Mouse (Mus musculus) Patski (cell line): Measurements from ENCODE around the gene Ltbr. TPM values are rescaled to one million over a fixed set of nuclear protein-coding genes. Genes with fewer than 3 reads are reported as not detected.
A peak's percentile ranks its signal among the peaks of the same experiment; 100 is the strongest.

ENCODE experiments used
- ATAC-seq: fragments of 100-300 bp; one replicate; pipeline ENCODE4 v1.8.0; 2021
- CTCF ChIA-PET: fragments of 350-600 bp; sonication (Branson Sonifier 250); formaldehyde crosslinking; loops from one replicate; lab custom pipeline; 2022; ENCODE audit warnings: inconsistent platforms; lab: Charles Lee
- POLR2A ChIA-PET: fragments of 350-600 bp; sonication (Branson Sonifier 250); formaldehyde crosslinking; loops from one replicate; lab custom pipeline; 2022; ENCODE audit warnings: antibody characterized with exemption, inconsistent platforms; lab: Charles Lee
- DNase-seq: peaks from one replicate; pipeline ENCODE4 v3.0.0-alpha.2; 2011; ENCODE audit warnings: low read depth, low spot score
- H3K27me3 ChIP-seq: fragments of 371-371 bp; one replicate; pipeline ENCODE4 v1.5.1; 2021
- CTCF ChIP-seq: fragments of 100-300 bp; IDR thresholded peaks from one replicate; pipeline ENCODE4 v1.5.1; 2021
- in situ Hi-C: fragments of 300-500 bp; cut with MboI; formaldehyde crosslinking; loops from 3 replicates; pipeline ENCODE4 v1.11.1; 2018; ENCODE audit warnings: low pct_unique_long_range_greater_than_20kb, mixed read lengths
- polyA plus RNA-seq: library from polyadenylated mRNA; unstranded; gene quantifications from one replicate; pipeline ENCODE4 v1.2.3, GENCODE M21; 2021

The Ltbr gene
- polyA plus RNA-seq, 1 experiment from 2014 or later, result 164 TPM

DNA sequence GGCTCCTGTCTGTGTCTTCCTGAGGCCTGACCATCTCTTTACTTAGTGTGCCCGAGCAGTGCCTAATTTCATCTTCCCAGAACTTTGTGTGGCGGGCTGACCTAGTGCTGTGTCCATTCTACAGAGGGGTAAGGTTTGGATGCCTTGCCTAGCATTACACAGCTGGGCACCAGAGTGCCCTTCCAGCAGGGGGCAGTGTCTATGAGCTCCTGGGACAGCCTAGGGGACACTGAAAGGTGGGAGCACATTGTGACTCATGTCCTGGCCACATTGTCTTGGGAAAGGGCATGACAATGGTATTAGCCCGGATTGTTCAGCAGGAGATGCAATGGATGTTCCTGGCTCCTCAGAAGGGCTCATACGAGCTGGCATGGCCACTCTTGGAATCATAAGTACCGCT lies 14.6 kb upstream of the Ltbr start:
- DNase-seq, result no peak
- CTCF ChIA-PET, result interaction anchor here (0.7 to 1.8 kb wide), 7 partner anchors 9 to 82 kb away, joined by 3 to 4 read pairs (median 3); partner anchors contain the start of gene Ltbr
- in situ Hi-C loops, result no loop called here
- no peak for ATAC-seq
- POLR2A ChIA-PET, result interaction anchor here (1.2 kb wide), 1 partner anchor 14 kb away, joined by 3 read pairs; the partner anchor contains the start of gene Ltbr
- TF ChIP-seq CTCF, result no peak
- H3K27me3 ChIP-seq, result no peaks in the 10 kb centered on the region

DNA sequence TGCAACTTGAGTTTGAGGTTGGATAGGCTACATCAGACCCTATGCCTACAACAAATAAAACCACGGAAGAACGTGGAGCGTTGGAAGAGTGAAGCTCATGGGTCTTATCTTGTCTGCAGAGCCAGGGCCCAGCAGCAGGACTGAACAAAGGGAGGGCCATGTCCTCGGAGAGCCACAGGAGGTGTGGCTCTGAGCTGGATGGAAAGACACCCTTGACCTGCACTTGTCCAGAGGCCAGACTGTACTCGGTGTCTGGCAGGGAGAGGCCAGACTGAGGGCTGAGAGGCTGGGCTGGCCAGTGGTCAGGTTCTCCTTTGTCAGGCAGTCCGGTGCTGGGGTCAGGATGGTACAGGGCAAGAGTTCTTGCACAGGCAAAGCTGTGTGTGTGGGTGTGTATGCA lies 11.7 kb upstream of the Ltbr start:
- POLR2A ChIA-PET, result no interaction called here
- CTCF ChIA-PET, result interaction anchor here (1.1 to 1.6 kb wide), 2 partner anchors 50 to 88 kb away, joined by 3 read pairs; no protein-coding TSS in a partner anchor
- H3K27me3 ChIP-seq, result no peaks in the 10 kb centered on the region
- DNase-seq (no peak), ATAC-seq (no peak)
- in situ Hi-C loops, result no loop called here
- no peak for TF ChIP-seq CTCF

DNA sequence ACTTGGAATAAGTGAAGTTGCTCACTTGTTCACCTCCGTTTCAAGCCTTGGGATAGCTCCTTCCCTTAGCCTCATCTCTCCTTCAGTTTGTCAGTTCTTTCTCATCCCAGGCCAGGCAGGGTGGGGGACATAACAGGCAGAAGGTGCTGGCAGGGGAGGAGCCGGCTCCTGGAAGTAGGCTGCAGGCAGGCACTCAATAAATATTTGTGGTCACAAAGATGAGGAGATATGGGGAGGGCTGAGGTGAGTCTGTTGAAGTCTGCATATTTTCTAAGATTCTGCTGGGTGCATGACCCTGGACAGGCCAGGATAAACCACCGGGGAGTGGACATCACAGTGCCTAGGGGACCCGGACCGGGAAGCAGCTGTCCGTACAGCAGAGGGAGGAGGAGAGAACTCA lies 9.9 kb upstream of the Ltbr start:
- in situ Hi-C loops, result no loop called here
- H3K27me3 ChIP-seq, result no peaks in the 10 kb centered on the region
- CTCF ChIA-PET, result interaction anchor here (1.0 to 1.6 kb wide), 3 partner anchors 44 to 48 kb away, joined by 3 read pairs; no protein-coding TSS in a partner anchor
- TF ChIP-seq CTCF, result no peak
- POLR2A ChIA-PET, result interaction anchor here (0.6 kb wide), 1 partner anchor 1032 kb away, joined by 4 read pairs; no protein-coding TSS in a partner anchor
- DNase-seq (no peak), ATAC-seq (peak; percentile 29)

GRCm38 (mm10) chr6:125322794-125323193 lies 9.1 kb upstream of the Ltbr start:
- H3K27me3 ChIP-seq, result no peaks in the 10 kb centered on the region
- ATAC-seq (peak; percentile 38), DNase-seq (no peak)
- POLR2A ChIA-PET, result no interaction called here
- CTCF ChIA-PET, result interaction anchor here (1.0 to 1.4 kb wide), 2 partner anchors 9 to 47 kb away, joined by 3 to 4 read pairs; no protein-coding TSS in a partner anchor
- in situ Hi-C loops, result no loop called here
- TF ChIP-seq CTCF, result no peak

DNA sequence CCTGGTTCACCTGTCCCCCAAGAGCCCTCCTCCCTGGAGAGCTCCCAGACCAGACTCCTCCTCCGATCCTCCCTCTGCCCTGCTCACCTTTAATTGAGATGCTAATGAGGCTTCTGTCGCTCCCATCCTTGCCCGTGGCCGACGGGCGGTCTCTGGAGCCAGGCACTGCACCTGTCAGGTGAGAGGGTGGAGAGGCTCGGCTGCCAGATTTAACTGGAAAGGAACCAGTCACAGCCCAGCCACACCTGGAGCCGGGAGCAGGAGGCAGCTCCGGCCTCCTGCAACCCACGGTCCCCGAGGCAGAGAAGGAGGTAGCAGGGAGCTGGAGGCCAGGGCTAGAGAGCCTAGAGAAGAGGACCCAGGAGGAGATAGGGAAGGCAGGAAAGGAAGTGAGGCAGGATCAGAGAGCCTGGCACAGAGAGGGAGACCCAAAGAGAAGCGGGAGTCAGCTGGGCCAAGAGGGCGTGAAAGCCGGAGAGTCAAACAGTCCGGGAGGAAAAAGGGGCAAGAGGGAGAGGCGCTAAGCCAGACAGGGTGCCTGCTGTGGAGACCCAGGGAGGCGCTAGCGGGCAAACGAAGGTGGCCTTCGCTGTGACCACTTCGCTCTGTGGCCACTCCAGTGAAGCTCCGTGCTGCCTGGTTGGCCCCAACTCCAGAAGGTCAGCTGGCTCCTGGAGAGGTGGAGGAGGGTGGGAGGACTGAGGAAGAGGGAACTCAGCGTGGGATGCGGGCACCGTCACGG lies 7.6 kb upstream of the Ltbr start:
- ATAC-seq (no peak), DNase-seq (no peak)
- no peaks in the 10 kb centered on the region for H3K27me3 ChIP-seq
- ChIA-PET CTCF (no interaction called here), POLR2A (interaction anchor here (1.4 kb wide), 1 partner anchor 29 kb away, joined by 3 read pairs; no protein-coding TSS in a partner anchor)
- TF ChIP-seq CTCF, result no peak
- in situ Hi-C loops, result no loop called here

DNA sequence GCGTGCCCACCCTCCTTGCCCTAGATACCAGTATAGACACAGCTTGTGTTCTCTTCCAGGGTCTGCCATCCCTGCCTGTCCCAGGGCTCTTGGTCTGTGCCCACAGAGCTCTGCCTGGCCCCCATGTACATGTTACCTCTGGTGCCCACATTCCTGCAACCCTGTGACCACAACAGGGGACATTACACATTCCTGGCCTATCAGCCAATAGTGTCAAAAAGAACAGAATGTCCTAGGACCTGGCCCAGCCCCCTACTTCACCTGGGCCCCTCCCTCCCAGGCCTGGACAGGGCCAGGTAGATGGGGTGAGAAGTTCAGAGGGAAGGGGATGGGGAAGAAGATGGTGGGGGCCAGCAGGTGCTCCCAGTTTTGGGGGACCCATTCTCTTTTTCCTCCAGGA lies 6.6 kb upstream of the Ltbr start, which contains the start of gene Scnn1a:
Gene Scnn1a (plus strand): TSS at position 337 of the 400 bp plus-strand sequence.
- ChIA-PET POLR2A (no interaction called here), CTCF (no interaction called here)
- in situ Hi-C loops, result no loop called here
- no peak for TF ChIP-seq CTCF
- no peaks in the 10 kb centered on the region for H3K27me3 ChIP-seq
- ATAC-seq (no peak), DNase-seq (no peak)

GRCm38 (mm10) chr6:125319919-125320296 lies 6.2 kb upstream of the Ltbr start:
- no peak for ATAC-seq
- ChIA-PET POLR2A (no interaction called here), CTCF (no interaction called here)
- no peaks in the 10 kb centered on the region for H3K27me3 ChIP-seq
- in situ Hi-C loops, result no loop called here
- DNase-seq, result no peak
- no peak for TF ChIP-seq CTCF

GRCm38 (mm10) chr6:125318981-125319918 lies 5.6 kb upstream of the Ltbr start:
- no peak for ATAC-seq
- no peaks in the 10 kb centered on the region for H3K27me3 ChIP-seq

GRCm38 (mm10) chr6:125317077-125317476 lies 3.4 kb upstream of the Ltbr start:
- ChIA-PET CTCF (no interaction called here), POLR2A (no interaction called here)
- DNase-seq, result no peak
- ATAC-seq, result no peak
- H3K27me3 ChIP-seq, result no peaks in the 10 kb centered on the region
- TF ChIP-seq CTCF, result no peak
- in situ Hi-C loops, result no loop called here

More at GRCm38 (mm10) chr6:125318981-125319918, 5.6 kb upstream of the Ltbr start:
- in situ Hi-C loops, result no loop called here
- DNase-seq, result no peak
- TF ChIP-seq CTCF, result no peak
- POLR2A ChIA-PET, result no interaction called here
- CTCF ChIA-PET, result interaction anchor here (1.5 kb wide), 1 partner anchor 10 kb away, joined by 4 read pairs; no protein-coding TSS in a partner anchor

GRCm38 (mm10) chr6:125314746-125315145 lies 1.1 kb upstream of the Ltbr start:
- in situ Hi-C loops, result no loop called here
- ATAC-seq, result no peak
- H3K27me3 ChIP-seq, result no peaks in the 10 kb centered on the region
- DNase-seq, result no peak
- ChIA-PET CTCF (interaction anchor here (0.7 to 1.4 kb wide), 2 partner anchors 13 to 51 kb away, joined by 3 to 4 read pairs; no protein-coding TSS in a partner anchor), POLR2A (interaction anchor here (0.7 to 2.8 kb wide), 5 partner anchors 14 to 89 kb away, joined by 3 to 15 read pairs (median 3); partner anchors contain the start of gene Tnfrsf1a)
- TF ChIP-seq CTCF, result no peak
